Mouse (Mus musculus): ENCODE results near the gene Ankrd34b. TPM values are rescaled to one million over a fixed set of nuclear protein-coding genes. Genes with fewer than 3 reads are reported as not detected.
A peak's percentile ranks its signal among the peaks of the same experiment; 100 is the strongest.

Gene Ankrd34b
- polyA plus RNA-seq, 1 experiment from 2014 or later, result 0.04 TPM

DNA sequence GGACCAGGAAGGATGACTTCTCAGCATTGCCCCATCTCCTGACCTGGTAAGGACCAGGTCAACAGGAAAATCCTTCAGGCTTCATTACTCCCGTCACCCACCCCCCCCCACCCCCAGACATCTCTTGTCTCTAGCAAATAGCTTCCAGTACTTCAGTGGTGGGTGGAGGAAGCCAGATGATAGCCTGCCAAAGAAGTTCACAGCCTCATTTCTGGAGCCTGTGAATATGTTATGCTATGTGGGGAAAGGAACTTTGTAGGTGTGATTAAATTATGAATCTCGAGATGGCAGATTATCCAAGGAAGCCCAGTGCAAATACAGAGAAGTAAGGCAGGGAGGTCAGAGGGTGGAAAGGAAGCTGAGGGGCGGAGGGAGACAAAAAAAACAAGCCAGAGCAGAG, 2.0 kb upstream of the Ankrd34b start:
- ATAC-seq (replicated peaks; ENCODE audit: low FRiP score) (no peak), DNase-seq (ENCODE audit: low spot score) (no peak)
- Histone ChIP-seq H3K27ac (ENCODE audit: low read depth, low read length) (no peak overlapping the region), H3K4me1 (replicated peaks; ENCODE audit: control insufficient read depth, insufficient read depth, low read length) (no peaks in the 10 kb centered on the region; the same call in 1 of the 2 replicates), H3K27me3 (replicated peaks; ENCODE audit: control insufficient read depth, insufficient read depth, low read length) (peaks cover 64% of the 10 kb centered on the region), H3K9me3 (ENCODE audit: control insufficient read depth, low read length) (no peaks in the 10 kb centered on the region), H3K4me3 (ENCODE audit: low read depth, low read length) (no peak overlapping the region), H3K4me2 (no peak overlapping the region), H3K36me3 (ENCODE audit: control insufficient read depth, insufficient read depth, low read length) (no peaks in the 10 kb centered on the region), H3K9ac (ENCODE audit: low read depth, low read length) (no peak overlapping the region)
- WGBS, result 44% methylated on average over 3 of the region's 3 CpGs

- peak overlapping the region; percentile 83 for H3K4me2 ChIP-seq
- no peaks in the 10 kb centered on the region for H3K36me3 ChIP-seq (ENCODE audit: control insufficient read depth, insufficient read depth, low read length)
- no peak overlapping the region for H3K27ac ChIP-seq (ENCODE audit: low read depth, low read length)
- ATAC-seq (replicated peaks; ENCODE audit: low FRiP score) (no peak), DNase-seq (ENCODE audit: low spot score) (peak; percentile 49)
- H3K4me3 ChIP-seq (ENCODE audit: low read depth, low read length), result peak overlapping the region; percentile 53
- H3K9me3 ChIP-seq (ENCODE audit: control insufficient read depth, low read length), result no peaks in the 10 kb centered on the region
- no peak overlapping the region for H3K9ac ChIP-seq (ENCODE audit: low read depth, low read length)
- H3K27me3 ChIP-seq (replicated peaks; ENCODE audit: control insufficient read depth, insufficient read depth, low read length), result peaks cover 64% of the 10 kb centered on the region
- H3K4me1 ChIP-seq (replicated peaks; ENCODE audit: control insufficient read depth, insufficient read depth, low read length), result no peaks in the 10 kb centered on the region; the same call in 1 of the 2 replicates
- 2% methylated on average over 92 of the region's 92 CpGs for WGBS
Observed at GRCm38 (mm10) chr13:92426294-92427051, 777 bp downstream of the Ankrd34b start.

DNA sequence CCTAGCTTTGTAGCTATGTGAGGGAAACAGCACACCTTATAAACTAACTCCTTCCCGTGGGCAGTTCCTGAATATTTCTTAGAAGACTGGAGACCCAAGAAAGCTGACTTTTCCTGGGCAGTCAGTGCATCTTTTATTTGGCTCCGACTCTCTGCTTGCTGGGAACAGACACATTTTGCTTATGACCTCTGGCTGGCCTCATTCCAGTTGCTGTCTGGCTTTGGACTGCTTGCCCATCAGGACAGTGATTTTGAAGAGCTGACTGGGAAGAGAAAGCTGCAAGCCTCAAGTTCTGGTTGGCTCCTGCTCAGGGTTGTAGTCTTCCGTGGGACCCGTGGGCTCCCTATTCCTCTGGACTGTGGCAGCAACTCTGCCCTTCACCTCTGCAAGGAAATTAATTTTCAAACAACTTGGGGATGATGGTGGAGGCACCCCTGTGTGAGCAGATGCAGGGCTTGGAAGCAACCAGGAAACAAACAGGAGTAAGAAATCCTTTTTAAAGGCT, 1.7 kb downstream of the Ankrd34b start:
- no peak overlapping the region for H3K4me3 ChIP-seq (ENCODE audit: low read depth, low read length)
- peaks cover 64% of the 10 kb centered on the region for H3K27me3 ChIP-seq (replicated peaks; ENCODE audit: control insufficient read depth, insufficient read depth, low read length)
- H3K9me3 ChIP-seq (ENCODE audit: control insufficient read depth, low read length), result no peaks in the 10 kb centered on the region
- ATAC-seq (replicated peaks; ENCODE audit: low FRiP score) (no peak), DNase-seq (ENCODE audit: low spot score) (no peak)
- no peaks in the 10 kb centered on the region; the same call in 1 of the 2 replicates for H3K4me1 ChIP-seq (replicated peaks; ENCODE audit: control insufficient read depth, insufficient read depth, low read length)
- WGBS, result 43% methylated on average over 4 of the region's 4 CpGs
- H3K36me3 ChIP-seq (ENCODE audit: control insufficient read depth, insufficient read depth, low read length), result no peaks in the 10 kb centered on the region
- H3K4me2 ChIP-seq, result no peak overlapping the region
- no peak overlapping the region for H3K27ac ChIP-seq (ENCODE audit: low read depth, low read length)
- H3K9ac ChIP-seq (ENCODE audit: low read depth, low read length), result no peak overlapping the region

GRCm38 (mm10) chr13:92438656-92439055, 13.0 kb downstream of the Ankrd34b start:
- Histone ChIP-seq H3K9me3 (ENCODE audit: control insufficient read depth, low read length) (no peaks in the 10 kb centered on the region), H3K4me3 (ENCODE audit: low read depth, low read length) (no peak overlapping the region), H3K4me1 (replicated peaks; ENCODE audit: control insufficient read depth, insufficient read depth, low read length) (no peaks in the 10 kb centered on the region), H3K36me3 (ENCODE audit: control insufficient read depth, insufficient read depth, low read length) (no peaks in the 10 kb centered on the region), H3K27me3 (replicated peaks; ENCODE audit: control insufficient read depth, insufficient read depth, low read length) (no peaks in the 10 kb centered on the region), H3K27ac (ENCODE audit: low read depth, low read length) (no peak overlapping the region), H3K9ac (ENCODE audit: low read depth, low read length) (no peak overlapping the region), H3K4me2 (no peak overlapping the region)
- 82% methylated on average over 10 of the region's 10 CpGs for WGBS
- ATAC-seq (replicated peaks; ENCODE audit: low FRiP score), result no peak
- DNase-seq (ENCODE audit: low spot score), result no peak

DNA sequence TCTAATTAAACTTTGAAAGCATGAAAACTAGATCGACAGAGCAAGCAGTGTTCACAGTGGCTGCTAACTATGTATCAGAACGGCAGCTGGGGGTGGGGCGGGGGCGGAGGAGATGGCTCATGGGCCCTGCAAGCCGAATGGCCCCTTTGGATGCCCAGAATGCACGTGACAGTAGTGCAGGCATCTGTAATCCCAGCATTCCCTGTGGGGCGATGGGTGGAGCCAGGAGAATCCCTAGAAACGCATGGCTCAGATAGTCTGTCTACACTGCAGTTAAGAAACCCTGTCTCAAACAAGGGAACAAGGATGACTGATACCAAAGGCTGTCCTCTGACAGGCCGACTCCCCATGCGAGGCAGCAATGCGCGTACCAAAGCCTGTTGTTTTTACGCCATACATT, 14.6 kb downstream of the Ankrd34b start:
- no peak overlapping the region for H3K4me2 ChIP-seq
- no peak overlapping the region for H3K27ac ChIP-seq (ENCODE audit: low read depth, low read length)
- H3K4me1 ChIP-seq (replicated peaks; ENCODE audit: control insufficient read depth, insufficient read depth, low read length), result no peaks in the 10 kb centered on the region
- no peaks in the 10 kb centered on the region for H3K27me3 ChIP-seq (replicated peaks; ENCODE audit: control insufficient read depth, insufficient read depth, low read length)
- no peak for DNase-seq (ENCODE audit: low spot score)
- WGBS, result 75% methylated on average over 13 of the region's 13 CpGs
- H3K9me3 ChIP-seq (ENCODE audit: control insufficient read depth, low read length), result no peaks in the 10 kb centered on the region
- no peak for ATAC-seq (replicated peaks; ENCODE audit: low FRiP score)
- no peak overlapping the region for H3K4me3 ChIP-seq (ENCODE audit: low read depth, low read length)
- H3K36me3 ChIP-seq (ENCODE audit: control insufficient read depth, insufficient read depth, low read length), result no peaks in the 10 kb centered on the region
- H3K9ac ChIP-seq (ENCODE audit: low read depth, low read length), result no peak overlapping the region

GRCm38 (mm10) chr13:92446872-92447271, 21.2 kb downstream of the Ankrd34b start:
- Histone ChIP-seq H3K4me1 (replicated peaks; ENCODE audit: control insufficient read depth, insufficient read depth, low read length) (no peaks in the 10 kb centered on the region), H3K9ac (ENCODE audit: low read depth, low read length) (no peak overlapping the region), H3K4me2 (no peak overlapping the region), H3K9me3 (ENCODE audit: control insufficient read depth, low read length) (no peaks in the 10 kb centered on the region), H3K27ac (ENCODE audit: low read depth, low read length) (no peak overlapping the region), H3K27me3 (replicated peaks; ENCODE audit: control insufficient read depth, insufficient read depth, low read length) (no peaks in the 10 kb centered on the region), H3K36me3 (ENCODE audit: control insufficient read depth, insufficient read depth, low read length) (no peaks in the 10 kb centered on the region), H3K4me3 (ENCODE audit: low read depth, low read length) (no peak overlapping the region)
- DNase-seq (ENCODE audit: low spot score) (no peak), ATAC-seq (replicated peaks; ENCODE audit: low FRiP score) (no peak)
- 86% methylated on average over 7 of the region's 7 CpGs for WGBS

DNA sequence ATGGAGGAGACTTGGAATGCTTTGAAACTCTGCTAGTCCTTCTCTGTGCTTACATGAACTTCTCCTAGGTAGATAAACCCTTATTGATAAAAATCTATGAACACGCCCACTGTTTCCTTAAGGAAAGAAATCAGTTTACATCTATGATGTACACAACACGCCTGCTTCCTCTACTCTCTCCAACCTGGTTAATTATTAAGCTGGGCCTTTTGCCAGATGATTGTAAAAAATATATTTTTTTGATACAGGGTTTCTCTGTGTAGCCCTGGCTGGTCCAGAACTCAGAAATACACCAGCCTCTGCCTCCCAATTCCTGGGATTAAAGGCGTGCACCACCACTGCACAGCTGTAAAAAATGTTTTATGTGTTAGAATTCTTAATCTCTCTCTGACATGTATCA, 39.0 kb downstream of the Ankrd34b start:
- DNase-seq (ENCODE audit: low spot score) (no peak), ATAC-seq (replicated peaks; ENCODE audit: low FRiP score) (no peak)
- no peak overlapping the region for H3K4me3 ChIP-seq (ENCODE audit: low read depth, low read length)
- H3K9ac ChIP-seq (ENCODE audit: low read depth, low read length), result no peak overlapping the region
- no peak overlapping the region for H3K27ac ChIP-seq (ENCODE audit: low read depth, low read length)
- H3K27me3 ChIP-seq (replicated peaks; ENCODE audit: control insufficient read depth, insufficient read depth, low read length), result no peaks in the 10 kb centered on the region
- H3K4me2 ChIP-seq, result no peak overlapping the region
- H3K9me3 ChIP-seq (ENCODE audit: control insufficient read depth, low read length), result no peaks in the 10 kb centered on the region
- peaks cover 2% of the 10 kb centered on the region; the same call in 1 of the 2 replicates for H3K36me3 ChIP-seq (ENCODE audit: control insufficient read depth, insufficient read depth, low read length)
- H3K4me1 ChIP-seq (replicated peaks; ENCODE audit: control insufficient read depth, insufficient read depth, low read length), result no peaks in the 10 kb centered on the region
- WGBS, result 86% methylated on average over 3 of the region's 3 CpGs

- H3K4me3 ChIP-seq (ENCODE audit: low read depth, low read length), result no peak overlapping the region
- 82% methylated on average over 9 of the region's 9 CpGs for WGBS
- no peak overlapping the region for H3K4me2 ChIP-seq
- H3K9ac ChIP-seq (ENCODE audit: low read depth, low read length), result no peak overlapping the region
- no peaks in the 10 kb centered on the region for H3K4me1 ChIP-seq (replicated peaks; ENCODE audit: control insufficient read depth, insufficient read depth, low read length)
- ATAC-seq (replicated peaks; ENCODE audit: low FRiP score) (no peak), DNase-seq (ENCODE audit: low spot score) (no peak)
- H3K36me3 ChIP-seq (ENCODE audit: control insufficient read depth, insufficient read depth, low read length), result peaks cover 2% of the 10 kb centered on the region; the same call in 1 of the 2 replicates
- H3K27ac ChIP-seq (ENCODE audit: low read depth, low read length), result no peak overlapping the region
- H3K27me3 ChIP-seq (replicated peaks; ENCODE audit: control insufficient read depth, insufficient read depth, low read length), result no peaks in the 10 kb centered on the region
- no peaks in the 10 kb centered on the region for H3K9me3 ChIP-seq (ENCODE audit: control insufficient read depth, low read length)
Observed at GRCm38 (mm10) chr13:92467891-92468290, 42.2 kb downstream of the Ankrd34b start.

DNA sequence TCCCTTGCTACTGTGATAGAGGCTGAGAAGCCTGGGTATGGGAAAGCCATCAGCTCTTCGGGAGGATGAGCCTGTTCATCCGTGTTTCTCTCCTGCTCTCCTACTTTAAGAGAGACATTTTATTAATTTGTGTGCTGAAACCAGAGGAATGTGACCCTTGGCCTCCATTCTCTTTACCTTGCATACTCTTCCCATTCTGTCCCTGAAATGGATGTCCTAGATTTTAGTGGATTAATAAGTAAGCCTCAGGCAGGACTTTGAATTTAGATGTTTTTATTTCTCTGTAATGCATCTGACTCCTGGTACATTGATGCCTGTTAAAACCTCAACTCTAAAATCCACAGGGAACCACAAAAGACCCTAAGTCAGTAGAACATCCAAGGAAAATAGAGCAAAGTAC, 43.7 kb downstream of the Ankrd34b start:
- Histone ChIP-seq H3K4me3 (ENCODE audit: low read depth, low read length) (no peak overlapping the region), H3K9me3 (ENCODE audit: control insufficient read depth, low read length) (no peaks in the 10 kb centered on the region), H3K4me2 (no peak overlapping the region), H3K36me3 (ENCODE audit: control insufficient read depth, insufficient read depth, low read length) (peaks cover 2% of the 10 kb centered on the region; the same call in 1 of the 2 replicates), H3K27me3 (replicated peaks; ENCODE audit: control insufficient read depth, insufficient read depth, low read length) (no peaks in the 10 kb centered on the region), H3K27ac (ENCODE audit: low read depth, low read length) (no peak overlapping the region), H3K9ac (ENCODE audit: low read depth, low read length) (no peak overlapping the region), H3K4me1 (replicated peaks; ENCODE audit: control insufficient read depth, insufficient read depth, low read length) (no peaks in the 10 kb centered on the region)
- 83% methylated on average over 2 of the region's 2 CpGs for WGBS
- no peak for DNase-seq (ENCODE audit: low spot score)
- ATAC-seq (replicated peaks; ENCODE audit: low FRiP score), result no peak
